Mouse (Mus musculus) embryonic facial prominence, embryonic 15.5 days (tissue): Measurements from ENCODE around the gene Map3k20. TPM values are rescaled to one million over a fixed set of nuclear protein-coding genes. Genes with fewer than 3 reads are reported as not detected.
A peak's percentile ranks its signal among the peaks of the same experiment; 100 is the strongest.

Experiments used
- ATAC-seq: fragments of 200-750 bp; cut with Nextera tagmentation; 2 replicates; pipeline ENCODE4 v1.8.0; 2017; ENCODE audit warnings: low read depth, moderate TSS enrichment; ENCODE audit not compliant: insufficient number of reproducible peaks, low FRiP score, low TSS enrichment
- H3K27ac ChIP-seq: fragments of 300-500 bp; sonication (generic); replicated peaks from 2 replicates; pipeline ENCODE4 v1.5.1; 2015; ENCODE audit warnings: mild to moderate bottlenecking, inconsistent platforms
- H3K27me3 ChIP-seq: fragments of 300-500 bp; sonication (generic); 2 replicates; pipeline ENCODE4 v1.6.1; 2015; ENCODE audit warnings: inconsistent platforms
- H3K36me3 ChIP-seq: fragments of 300-500 bp; sonication (generic); 2 replicates; pipeline ENCODE4 v1.6.1; 2015; ENCODE audit warnings: mild to moderate bottlenecking, inconsistent platforms
- H3K4me1 ChIP-seq: fragments of 300-500 bp; sonication (generic); 2 replicates; pipeline ENCODE4 v1.6.1; 2015; ENCODE audit warnings: inconsistent platforms
- H3K4me2 ChIP-seq: fragments of 300-500 bp; sonication (generic); replicated peaks from 2 replicates; pipeline ENCODE4 v1.6.1; 2015; ENCODE audit warnings: mild to moderate bottlenecking, inconsistent platforms
- H3K4me3 ChIP-seq: fragments of 300-500 bp; sonication (generic); replicated peaks from 2 replicates; pipeline ENCODE4 v1.5.1; 2015; ENCODE audit warnings: mild to moderate bottlenecking, inconsistent platforms
- H3K9ac ChIP-seq: fragments of 300-500 bp; sonication (generic); 2 replicates; pipeline ENCODE4 v1.6.1; 2015; ENCODE audit warnings: inconsistent platforms
- H3K9me3 ChIP-seq: fragments of 300-500 bp; sonication (generic); replicated peaks from 2 replicates; pipeline ENCODE4 v1.6.1; 2016; ENCODE audit warnings: inconsistent platforms
- WGBS: fragments of 180-500 bp; shearing (Covaris S2); methylation state at CpG from one replicate; pipeline ENCODE4 v1.1.7; 2015; 5-methylcytosine and 5-hydroxymethylcytosine counted together
- polyA plus RNA-seq: library from polyadenylated mRNA; unstranded; fragments of >200 nt; fragmentation: Nextera tagmentation; extraction: Ambion mirVana; gene quantifications from 2 replicates; pipeline ENCODE4 v1.2.1, GENCODE M21; 2015

The Map3k20 gene
- polyA plus RNA-seq, 1 experiment from 2014 or later: 21.0 TPM

- no peaks in the 10 kb centered on the region for H3K36me3 ChIP-seq
- no peaks in the 10 kb centered on the region for H3K27me3 ChIP-seq
- no peak overlapping the region for H3K27ac ChIP-seq
- no peak overlapping the region for H3K9ac ChIP-seq
- no peak overlapping the region for H3K4me2 ChIP-seq
- H3K4me3 ChIP-seq: no peak overlapping the region
- 73% methylated on average over 12 of the region's 12 CpGs for WGBS
- no peaks in the 10 kb centered on the region for H3K9me3 ChIP-seq
- peaks cover 32% of the 10 kb centered on the region for H3K4me1 ChIP-seq
- no peak for ATAC-seq
Measured at GRCm38 (mm10) chr2:72405621-72406555, 120.5 kb downstream of the Map3k20 start.

- Histone ChIP-seq H3K27ac (peak overlapping the region; percentile 44; the same call in 1 of the 2 replicates), H3K4me2 (no peak overlapping the region), H3K9ac (no peak overlapping the region), H3K27me3 (no peaks in the 10 kb centered on the region), H3K4me3 (no peak overlapping the region), H3K9me3 (no peaks in the 10 kb centered on the region), H3K4me1 (peaks cover 32% of the 10 kb centered on the region), H3K36me3 (no peaks in the 10 kb centered on the region)
- WGBS: 48% methylated on average over 10 of the region's 10 CpGs
- ATAC-seq: no peak
Measured at GRCm38 (mm10) chr2:72406701-72407100, 121.3 kb downstream of the Map3k20 start.

- no peak overlapping the region for H3K9ac ChIP-seq
- ATAC-seq: no peak
- 58% methylated on average over 17 of the region's 17 CpGs for WGBS
- H3K4me2 ChIP-seq: no peak overlapping the region
- H3K9me3 ChIP-seq: no peaks in the 10 kb centered on the region
- H3K27ac ChIP-seq: no peak overlapping the region
- peaks cover 30% of the 10 kb centered on the region for H3K4me1 ChIP-seq
- H3K4me3 ChIP-seq: no peak overlapping the region
- H3K36me3 ChIP-seq: no peaks in the 10 kb centered on the region
- no peaks in the 10 kb centered on the region for H3K27me3 ChIP-seq
Measured at GRCm38 (mm10) chr2:72407341-72408092, 122.1 kb downstream of the Map3k20 start.

- H3K9me3 ChIP-seq: no peaks in the 10 kb centered on the region
- H3K27me3 ChIP-seq: no peaks in the 10 kb centered on the region
- no peak overlapping the region for H3K9ac ChIP-seq
- ATAC-seq: no peak
- H3K27ac ChIP-seq: 0 out of 2 replicates have a peak overlapping the region, but pooled peaks have one; percentile 17
- H3K36me3 ChIP-seq: no peaks in the 10 kb centered on the region
- H3K4me2 ChIP-seq: no peak overlapping the region
- 65% methylated on average over 10 of the region's 10 CpGs for WGBS
- no peak overlapping the region for H3K4me3 ChIP-seq
- H3K4me1 ChIP-seq: peaks cover 26% of the 10 kb centered on the region
Measured at GRCm38 (mm10) chr2:72409968-72410367, 124.5 kb downstream of the Map3k20 start.

GRCm38 (mm10) chr2:72412266-72412665 is 126.8 kb downstream of the Map3k20 start:
- Histone ChIP-seq H3K9me3 (no peaks in the 10 kb centered on the region), H3K9ac (no peak overlapping the region), H3K4me1 (peaks cover 19% of the 10 kb centered on the region), H3K27ac (no peak overlapping the region), H3K36me3 (no peaks in the 10 kb centered on the region), H3K4me3 (no peak overlapping the region), H3K4me2 (no peak overlapping the region), H3K27me3 (no peaks in the 10 kb centered on the region)
- WGBS: 89% methylated on average over 4 of the region's 4 CpGs
- ATAC-seq: no peak

GRCm38 (mm10) chr2:72415416-72415815 is 130.0 kb downstream of the Map3k20 start:
- Histone ChIP-seq H3K27me3 (no peaks in the 10 kb centered on the region), H3K9ac (no peak overlapping the region), H3K9me3 (no peaks in the 10 kb centered on the region), H3K27ac (no peak overlapping the region), H3K4me3 (no peak overlapping the region), H3K36me3 (peaks cover 6% of the 10 kb centered on the region; the same call in 1 of the 2 replicates), H3K4me2 (no peak overlapping the region), H3K4me1 (peaks cover 2% of the 10 kb centered on the region; the same call in 1 of the 2 replicates)
- no peak for ATAC-seq
- WGBS: 77% methylated on average over 5 of the region's 5 CpGs

- Histone ChIP-seq H3K9me3 (no peaks in the 10 kb centered on the region), H3K9ac (no peak overlapping the region), H3K4me3 (no peak overlapping the region), H3K27me3 (no peaks in the 10 kb centered on the region), H3K36me3 (peaks cover 6% of the 10 kb centered on the region; the same call in 1 of the 2 replicates), H3K4me1 (no peaks in the 10 kb centered on the region), H3K27ac (no peak overlapping the region), H3K4me2 (no peak overlapping the region)
- ATAC-seq: no peak
- 61% methylated on average over 14 of the region's 14 CpGs for WGBS
Measured at GRCm38 (mm10) chr2:72416095-72417080, 131.0 kb downstream of the Map3k20 start.

GRCm38 (mm10) chr2:72420561-72420960 is 135.1 kb downstream of the Map3k20 start:
- Histone ChIP-seq H3K27me3 (no peaks in the 10 kb centered on the region), H3K27ac (no peak overlapping the region), H3K4me1 (no peaks in the 10 kb centered on the region), H3K9me3 (no peaks in the 10 kb centered on the region), H3K4me3 (no peak overlapping the region), H3K9ac (no peak overlapping the region), H3K36me3 (peaks cover 6% of the 10 kb centered on the region; the same call in 1 of the 2 replicates), H3K4me2 (no peak overlapping the region)
- WGBS: 78% methylated on average over 5 of the region's 5 CpGs
- ATAC-seq: no peak

GRCm38 (mm10) chr2:72424656-72425055 is 139.2 kb downstream of the Map3k20 start:
- H3K27me3 ChIP-seq: no peaks in the 10 kb centered on the region
- H3K4me2 ChIP-seq: no peak overlapping the region
- no peak overlapping the region for H3K9ac ChIP-seq
- H3K27ac ChIP-seq: no peak overlapping the region
- H3K9me3 ChIP-seq: no peaks in the 10 kb centered on the region
- H3K36me3 ChIP-seq: no peaks in the 10 kb centered on the region
- H3K4me1 ChIP-seq: no peaks in the 10 kb centered on the region
- WGBS: 81% methylated on average over 7 of the region's 7 CpGs
- no peak for ATAC-seq
- no peak overlapping the region for H3K4me3 ChIP-seq

- Histone ChIP-seq H3K9ac (no peak overlapping the region), H3K27me3 (no peaks in the 10 kb centered on the region), H3K9me3 (no peaks in the 10 kb centered on the region), H3K36me3 (no peaks in the 10 kb centered on the region), H3K4me2 (no peak overlapping the region), H3K27ac (no peak overlapping the region), H3K4me1 (no peaks in the 10 kb centered on the region), H3K4me3 (no peak overlapping the region)
- WGBS: 26% methylated on average over 8 of the region's 8 CpGs
- no peak for ATAC-seq
Measured at GRCm38 (mm10) chr2:72426776-72427175, 141.3 kb downstream of the Map3k20 start.
